Comparison of ENCODE assay signal across 8 mouse cellular contexts in the genomic region with DNA sequence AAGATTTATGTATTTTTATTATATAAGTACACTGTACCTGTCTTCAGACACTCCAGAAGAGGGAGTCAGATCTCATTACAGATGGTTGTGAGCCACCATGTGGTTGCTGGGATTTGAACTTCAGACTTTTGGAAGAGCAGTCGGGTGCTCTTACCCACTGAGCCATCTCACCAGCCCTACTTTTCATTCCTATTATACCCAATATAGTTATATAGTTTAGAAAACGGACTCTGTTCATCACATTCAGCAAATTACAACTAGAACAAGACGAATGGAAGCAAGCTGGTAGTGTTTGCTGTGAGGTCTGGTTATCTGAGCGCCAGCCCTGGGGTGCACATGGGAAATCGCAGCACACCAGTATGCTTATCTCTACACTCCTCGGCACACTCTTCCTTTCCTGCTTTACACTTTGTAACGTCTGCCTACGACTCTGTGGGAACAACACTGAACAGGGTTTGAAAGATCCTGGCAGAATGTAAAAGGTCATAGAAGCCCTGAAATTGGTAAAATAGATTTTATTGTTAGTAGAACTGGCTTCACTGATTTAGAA. TPM values are rescaled to one million over a fixed set of nuclear protein-coding genes. Genes with fewer than 3 reads are reported as not detected.
A peak's percentile ranks its signal among the peaks of the same experiment; 100 is the strongest.
DNase-seq lines count a peak whose midpoint lies in the region; ATAC-seq and TF ChIP-seq lines count a peak whose summit lies in the region.
"Not testable (repeated sequence)": the region's sequence is repeated elsewhere in the genome, so short reads cannot be mapped to it uniquely, and the experiment has no call there.

No protein-coding gene starts in this region.

- not testable (repeated sequence) for H3K27me3 ChIP-seq in G1E (ENCODE audit: insufficient read depth, low read length); liver, embryonic 11.5 days (replicated peaks; ENCODE audit: control insufficient read depth, insufficient read depth, low read length); liver, embryonic 13.5 days; liver, embryonic 15.5 days; liver, postnatal 0 days (ENCODE audit: insufficient read depth, low read length)

- H3K36me3 ChIP-seq in G1E (replicated peaks); liver, embryonic 11.5 days (ENCODE audit: control insufficient read depth, insufficient read depth, low read length); liver, embryonic 13.5 days; liver, embryonic 15.5 days (replicated peaks); liver, postnatal 0 days (replicated peaks; ENCODE audit: insufficient read depth, low read length): not testable (repeated sequence)

- H3K4me2 ChIP-seq in liver, embryonic 11.5 days; liver, embryonic 13.5 days; liver, embryonic 15.5 days; liver, postnatal 0 days (ENCODE audit: low read depth, low read length): not testable (repeated sequence)

- peak; percentile 98 for ATAC-seq in G1E (ENCODE audit: extremely low read depth, insufficient number of reproducible peaks, low FRiP score, poor library complexity, severe bottlenecking)
- ATAC-seq in erythroblast, adult 5-6 weeks (replicated peaks; ENCODE audit: low FRiP score, poor library complexity, severe bottlenecking), result peak; percentile 79
- peak; percentile 87 for ATAC-seq in liver, embryonic 11.5 days (replicated peaks; ENCODE audit: low FRiP score)
- peak; percentile 94 for ATAC-seq in liver, embryonic 13.5 days (ENCODE audit: low read depth)
- peak; percentile 78 for ATAC-seq in liver, embryonic 15.5 days (ENCODE audit: insufficient read depth)
- peak; percentile 79 for ATAC-seq in liver, postnatal 0 days
- ATAC-seq in megakaryocyte-erythroid progenitor cell, adult 5-6 weeks (replicated peaks; ENCODE audit: low FRiP score, low TSS enrichment, poor library complexity, severe bottlenecking), result peak; percentile 100

- WGBS in liver, embryonic 11.5 days, result 39% methylated on average over 8 of the region's 8 CpGs
- 23% methylated on average over 8 of the region's 8 CpGs for WGBS in liver, embryonic 13.5 days (ENCODE audit: insufficient replicate concordance)
- WGBS in liver, embryonic 15.5 days (ENCODE audit: insufficient replicate concordance), result 21% methylated on average over 8 of the region's 8 CpGs
- WGBS in liver, postnatal 0 days (ENCODE audit: insufficient replicate concordance), result 55% methylated on average over 8 of the region's 8 CpGs

- H3K9ac ChIP-seq in liver, embryonic 11.5 days (ENCODE audit: low read depth, low read length); liver, embryonic 13.5 days; liver, embryonic 15.5 days; liver, postnatal 0 days (replicated peaks): not testable (repeated sequence)

- H3K9me3 ChIP-seq in G1E (replicated peaks); liver, embryonic 11.5 days (ENCODE audit: control insufficient read depth, low read length); liver, embryonic 13.5 days (replicated peaks); liver, embryonic 15.5 days (replicated peaks); liver, postnatal 0 days (ENCODE audit: low read length): not testable (repeated sequence)

- not testable (repeated sequence) for H3K27ac ChIP-seq in liver, embryonic 11.5 days (ENCODE audit: low read depth, low read length); liver, embryonic 13.5 days; liver, embryonic 15.5 days (replicated peaks); liver, postnatal 0 days (ENCODE audit: low read depth)

- not testable (repeated sequence) for TF ChIP-seq CTCF in G1E (IDR thresholded peaks at IDR 0.05; ENCODE audit: low read depth, low read length); liver, postnatal 0 days (IDR thresholded peaks at IDR 0.05; ENCODE audit: low read depth)

- H3K4me3 ChIP-seq in G1E (ENCODE audit: low read depth, low read length); liver, embryonic 11.5 days (ENCODE audit: low read depth, low read length); liver, embryonic 13.5 days (replicated peaks); liver, embryonic 15.5 days (replicated peaks); liver, postnatal 0 days (ENCODE audit: low read depth, low read length): not testable (repeated sequence)

- peak; percentile 56 for TF ChIP-seq EP300 in liver, postnatal 0 days (IDR thresholded peaks at IDR 0.05; ENCODE audit: low read depth)

- H3K4me1 ChIP-seq in G1E (ENCODE audit: insufficient read depth, low read depth, low read length), result peaks cover 27% of the 10 kb centered on the region
- H3K4me1 ChIP-seq in liver, embryonic 11.5 days (replicated peaks; ENCODE audit: control insufficient read depth, insufficient read depth, low read length); liver, embryonic 13.5 days (replicated peaks); liver, embryonic 15.5 days (replicated peaks); liver, postnatal 0 days (ENCODE audit: insufficient read depth): not testable (repeated sequence)

- DNase-seq in G1E (ENCODE audit: low spot score); liver, embryonic 11.5 days (ENCODE audit: low spot score): not testable (repeated sequence)
- DNase-seq in MEL-GATA-1-ER (ENCODE audit: extremely low read depth, low read depth), result peak; percentile 48
- DNase-seq in liver, embryonic 13.5 days, result peak; percentile 37
- DNase-seq in liver, postnatal 0 days, result peak; percentile 13

RNA-seq across cellular contexts. Expression of a gene that starts 58.8 kb away (rescaled TPM):
- total RNA-seq in G1E (2014; fragmentation: Nextera tagmentation) (65.0 and 70.0 TPM in 2 replicates), G1E (2017) (36.2 and 46.9 TPM in 2 replicates)
- 66.9 and 72.5 TPM in 2 replicates for polyA plus RNA-seq in G1E (2012)
- total RNA-seq in erythroblast, adult 5-6 weeks (2015; ENCODE audit: low replicate concordance), result 24.2 and 26.3 TPM in 2 replicates
- 23.9 and 33.6 TPM in 2 replicates for total RNA-seq in erythroblast, adult 5-6 weeks (2017; ENCODE audit: low replicate concordance)
- 12.9 and 14.1 TPM in 2 replicates for polyA plus RNA-seq in liver, embryonic 11.5 days (2014; fragmentation: Nextera tagmentation; extraction: Ambion mirVana)
- 5.0 and 5.8 TPM in 2 replicates for polyA plus RNA-seq in liver, embryonic 13.5 days (2015; fragmentation: Nextera tagmentation; extraction: Ambion mirVana)
- polyA plus RNA-seq in liver, embryonic 15.5 days (2015; fragmentation: Nextera tagmentation; extraction: Ambion mirVana), result 5.1 and 5.6 TPM in 2 replicates
- polyA plus RNA-seq in liver, postnatal 0 days (2015; fragmentation: Nextera tagmentation; extraction: Ambion mirVana), result 8.9 and 9.5 TPM in 2 replicates
- total RNA-seq in megakaryocyte-erythroid progenitor cell, adult 5-6 weeks (2014; fragmentation: Nextera tagmentation), result 25.4 and 30.4 TPM in 2 replicates
- 31.5 and 35.6 TPM in 2 replicates for total RNA-seq in megakaryocyte-erythroid progenitor cell, adult 5-6 weeks (2017)
